Mouse (Mus musculus): ENCODE data around the gene Fli1. TPM values are rescaled to one million over a fixed set of nuclear protein-coding genes. Genes with fewer than 3 reads are reported as not detected.

Fli1 gene
- total and polyA plus RNA-seq, 2 experiments: 1.6 to 3.0 TPM

DNA sequence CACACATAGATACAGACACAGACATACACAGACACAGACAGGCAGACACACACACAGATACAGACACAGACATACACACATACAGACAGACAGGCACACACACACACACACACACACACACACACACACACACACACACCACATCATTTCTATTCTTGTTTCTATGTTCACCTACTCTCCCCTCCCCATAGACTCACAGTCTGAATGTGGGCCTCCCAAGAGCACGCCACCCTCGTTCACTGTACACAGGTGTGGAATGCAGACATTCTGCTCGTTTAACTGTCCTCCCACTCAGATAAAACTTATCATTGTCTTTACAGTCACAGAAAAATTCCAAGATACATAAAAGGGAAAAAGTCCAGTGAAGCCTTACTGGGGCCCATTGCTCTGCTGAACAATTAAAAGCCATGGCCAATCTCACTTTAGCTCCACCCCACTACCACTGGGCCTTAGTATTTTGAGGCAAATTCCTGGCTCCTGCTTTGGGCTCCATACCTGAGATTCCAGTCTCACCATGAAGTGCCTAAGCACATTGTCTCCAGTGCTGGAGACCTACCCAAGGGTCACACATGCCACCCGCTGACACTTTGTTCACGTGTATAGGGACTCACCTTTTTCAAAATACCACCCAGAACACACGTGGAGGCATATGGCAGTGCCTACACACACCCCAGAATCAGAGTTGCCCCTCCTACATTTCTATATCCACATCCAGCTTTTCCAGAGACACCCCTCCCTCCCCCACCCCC, 98.0 kb downstream of the Fli1 start:
- WGBS: 87% methylated on average over 6 of the region's 6 CpGs
- no peaks in the 10 kb centered on the region for H3K4me1 ChIP-seq (ENCODE audit: control insufficient read depth, insufficient read depth, low read length)
- no peaks in the 10 kb centered on the region for H3K27me3 ChIP-seq (ENCODE audit: control insufficient read depth, insufficient read depth, low read length)
- TF ChIP-seq POLR2A (IDR thresholded peaks at IDR 0.05; ENCODE audit: extremely low read depth, insufficient read depth, low read length): no peak
- TF ChIP-seq CTCF (IDR thresholded peaks at IDR 0.05; ENCODE audit: low read depth, low read length): no peak
- H3K36me3 ChIP-seq (ENCODE audit: control insufficient read depth, insufficient read depth, low read length): no peaks in the 10 kb centered on the region
- no peak overlapping the region for H3K4me3 ChIP-seq (ENCODE audit: insufficient read depth, low read depth, low read length)
- DNase-seq (ENCODE audit: extremely low read depth, low read depth, low spot score): no peak
- H3K27ac ChIP-seq (replicated peaks; ENCODE audit: insufficient read depth, low read depth, low read length): no peak overlapping the region
- H3K79me2 ChIP-seq (ENCODE audit: control insufficient read depth, insufficient read depth, low read length): no peaks in the 10 kb centered on the region
- H3K9ac ChIP-seq (ENCODE audit: low read depth, low read length): no peak overlapping the region

DNA sequence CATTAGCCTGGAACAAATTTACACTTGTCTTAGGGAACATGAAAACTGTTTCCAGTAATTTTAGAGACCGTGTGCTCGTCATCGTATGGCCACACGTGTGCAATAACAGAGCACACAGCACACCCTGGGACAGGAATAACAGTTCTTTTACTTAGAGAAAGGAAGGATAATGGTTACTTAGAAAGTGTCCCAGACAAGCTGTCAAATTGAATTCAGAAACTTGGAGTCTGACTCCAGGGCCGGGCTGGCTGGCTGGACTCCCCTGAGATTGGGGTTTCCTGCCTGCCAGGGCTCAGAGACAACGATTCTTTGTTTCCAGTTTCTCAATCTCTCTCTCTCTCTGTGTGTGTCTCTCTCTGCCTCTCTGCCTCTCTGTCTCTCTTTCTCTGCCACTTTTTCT, 98.8 kb downstream of the Fli1 start:
- DNase-seq (ENCODE audit: extremely low read depth, low read depth, low spot score): no peak
- H3K27me3 ChIP-seq (ENCODE audit: control insufficient read depth, insufficient read depth, low read length): no peaks in the 10 kb centered on the region
- WGBS: 79% methylated on average over 6 of the region's 6 CpGs
- TF ChIP-seq POLR2A (IDR thresholded peaks at IDR 0.05; ENCODE audit: extremely low read depth, insufficient read depth, low read length) (no peak), CTCF (IDR thresholded peaks at IDR 0.05; ENCODE audit: low read depth, low read length) (no peak)
- no peak overlapping the region for H3K4me3 ChIP-seq (ENCODE audit: insufficient read depth, low read depth, low read length)
- H3K79me2 ChIP-seq (ENCODE audit: control insufficient read depth, insufficient read depth, low read length): no peaks in the 10 kb centered on the region
- H3K27ac ChIP-seq (replicated peaks; ENCODE audit: insufficient read depth, low read depth, low read length): no peak overlapping the region
- H3K4me1 ChIP-seq (ENCODE audit: control insufficient read depth, insufficient read depth, low read length): no peaks in the 10 kb centered on the region
- H3K36me3 ChIP-seq (ENCODE audit: control insufficient read depth, insufficient read depth, low read length): no peaks in the 10 kb centered on the region
- no peak overlapping the region for H3K9ac ChIP-seq (ENCODE audit: low read depth, low read length)

DNA sequence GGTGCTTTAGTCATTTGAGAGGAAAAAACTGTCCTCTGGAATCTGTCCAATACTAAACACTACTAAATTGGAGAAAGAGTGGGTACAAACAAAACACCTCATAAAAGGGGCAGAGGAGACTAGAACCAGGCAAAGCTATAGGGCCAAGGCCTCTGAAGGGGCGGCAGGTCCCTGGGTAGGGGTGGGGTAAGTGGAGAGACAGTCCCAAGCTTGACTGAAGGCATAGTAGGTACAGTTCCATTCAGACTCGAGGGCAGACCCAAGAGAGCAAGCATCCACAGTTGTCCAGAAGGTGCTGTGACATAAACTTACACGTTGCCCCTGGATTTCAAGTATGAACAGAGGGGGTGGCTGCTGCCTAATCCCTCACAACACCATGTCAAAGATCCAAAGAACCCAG, 99.5 kb downstream of the Fli1 start:
- Histone ChIP-seq H3K79me2 (ENCODE audit: control insufficient read depth, insufficient read depth, low read length) (no peaks in the 10 kb centered on the region), H3K27me3 (ENCODE audit: control insufficient read depth, insufficient read depth, low read length) (no peaks in the 10 kb centered on the region), H3K4me1 (ENCODE audit: control insufficient read depth, insufficient read depth, low read length) (no peaks in the 10 kb centered on the region), H3K4me3 (ENCODE audit: insufficient read depth, low read depth, low read length) (no peak overlapping the region), H3K36me3 (ENCODE audit: control insufficient read depth, insufficient read depth, low read length) (no peaks in the 10 kb centered on the region), H3K9ac (ENCODE audit: low read depth, low read length) (no peak overlapping the region), H3K27ac (replicated peaks; ENCODE audit: insufficient read depth, low read depth, low read length) (no peak overlapping the region)
- DNase-seq (ENCODE audit: extremely low read depth, low read depth, low spot score): no peak
- 83% methylated on average over 3 of the region's 3 CpGs for WGBS
- no peak for TF ChIP-seq POLR2A (IDR thresholded peaks at IDR 0.05; ENCODE audit: extremely low read depth, insufficient read depth, low read length)

DNA sequence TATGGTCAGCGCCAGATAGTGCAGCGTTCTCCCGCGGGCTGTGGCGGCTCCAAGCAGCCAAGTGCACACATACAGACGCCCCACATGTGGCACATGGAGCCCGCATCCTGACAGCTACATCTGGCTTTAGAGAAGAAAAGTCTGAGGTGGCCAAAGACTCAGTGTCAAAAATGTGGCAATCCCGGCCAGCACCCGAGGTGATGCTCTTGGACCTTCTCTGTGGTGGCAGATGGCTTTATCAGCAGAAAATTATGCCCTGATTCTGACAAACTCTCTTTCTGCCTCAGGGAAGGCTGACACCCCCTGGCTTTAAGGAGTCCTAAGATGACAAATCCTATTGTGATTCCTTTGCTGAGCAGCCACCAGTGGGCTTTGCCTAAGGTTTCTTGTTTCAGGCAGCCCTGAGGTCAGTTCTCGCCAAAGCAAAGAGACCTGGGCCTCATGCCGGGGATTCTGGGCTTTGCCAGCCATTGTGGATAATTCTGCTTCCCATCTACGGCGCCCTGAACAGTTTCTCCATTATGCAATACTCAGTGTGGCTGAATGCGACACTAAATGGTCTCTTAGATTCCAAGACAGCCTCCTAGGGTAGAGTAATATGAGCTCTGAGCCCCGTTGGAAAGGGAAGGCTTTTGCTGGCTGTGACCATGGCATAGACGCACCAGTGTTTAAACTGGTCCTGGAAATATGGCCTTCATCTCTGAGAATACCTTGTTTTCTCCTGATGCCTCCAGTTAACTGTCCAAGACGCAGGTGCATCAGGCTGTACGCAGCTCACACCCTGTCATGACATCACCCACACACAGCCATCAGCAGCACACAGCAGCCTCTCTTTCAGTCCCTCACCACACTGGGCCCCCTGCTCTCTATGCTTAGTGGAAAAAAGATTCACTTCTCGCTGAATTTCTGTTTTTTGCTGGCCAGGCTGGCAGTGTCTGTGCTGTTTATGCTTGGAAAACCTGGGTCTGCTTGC, 108.1 kb downstream of the Fli1 start:
- no peak for DNase-seq (ENCODE audit: extremely low read depth, low read depth, low spot score)
- Histone ChIP-seq H3K36me3 (ENCODE audit: control insufficient read depth, insufficient read depth, low read length) (no peaks in the 10 kb centered on the region), H3K9ac (ENCODE audit: low read depth, low read length) (no peak overlapping the region), H3K79me2 (ENCODE audit: control insufficient read depth, insufficient read depth, low read length) (no peaks in the 10 kb centered on the region), H3K4me3 (ENCODE audit: insufficient read depth, low read depth, low read length) (no peak overlapping the region), H3K4me1 (ENCODE audit: control insufficient read depth, insufficient read depth, low read length) (no peaks in the 10 kb centered on the region), H3K27me3 (ENCODE audit: control insufficient read depth, insufficient read depth, low read length) (no peaks in the 10 kb centered on the region), H3K27ac (replicated peaks; ENCODE audit: insufficient read depth, low read depth, low read length) (no peak overlapping the region)
- 87% methylated on average over 19 of the region's 19 CpGs for WGBS
- TF ChIP-seq CTCF (IDR thresholded peaks at IDR 0.05; ENCODE audit: low read depth, low read length) (no peak), POLR2A (IDR thresholded peaks at IDR 0.05; ENCODE audit: extremely low read depth, insufficient read depth, low read length) (no peak)

DNA sequence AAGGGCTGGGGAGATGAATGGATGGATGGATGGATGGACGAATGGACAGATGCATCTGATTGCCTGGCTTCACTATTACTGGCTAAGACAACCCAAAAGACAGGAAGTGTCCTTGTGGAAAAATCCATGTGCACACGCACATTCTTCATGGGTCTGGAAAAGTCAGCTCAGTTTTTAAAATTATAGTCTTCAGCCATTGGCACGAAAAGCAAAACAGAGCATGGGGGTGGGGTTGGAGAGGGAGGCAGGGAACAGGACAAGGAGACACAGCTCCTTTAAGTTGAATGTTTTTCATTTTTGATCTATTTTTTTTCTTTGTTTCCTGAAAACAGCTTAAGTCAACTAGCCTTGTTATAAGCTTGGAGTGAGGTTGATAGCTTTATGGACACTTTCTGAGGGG, 111.6 kb downstream of the Fli1 start:
- Histone ChIP-seq H3K4me1 (ENCODE audit: control insufficient read depth, insufficient read depth, low read length) (no peaks in the 10 kb centered on the region), H3K36me3 (ENCODE audit: control insufficient read depth, insufficient read depth, low read length) (0 out of 2 replicates have a peak, but pooled peaks cover 1% of the 10 kb centered on the region), H3K79me2 (ENCODE audit: control insufficient read depth, insufficient read depth, low read length) (no peaks in the 10 kb centered on the region), H3K27ac (replicated peaks; ENCODE audit: insufficient read depth, low read depth, low read length) (no peak overlapping the region), H3K9ac (ENCODE audit: low read depth, low read length) (no peak overlapping the region), H3K4me3 (ENCODE audit: insufficient read depth, low read depth, low read length) (no peak overlapping the region), H3K27me3 (ENCODE audit: control insufficient read depth, insufficient read depth, low read length) (no peaks in the 10 kb centered on the region)
- DNase-seq (ENCODE audit: extremely low read depth, low read depth, low spot score): peak; percentile 3
- no peak for TF ChIP-seq CTCF (IDR thresholded peaks at IDR 0.05; ENCODE audit: low read depth, low read length)
- WGBS: 76% methylated on average over 3 of the region's 3 CpGs
